Mouse (Mus musculus): ENCODE measurements around the gene Pknox2. TPM values are rescaled to one million over a fixed set of nuclear protein-coding genes. Genes with fewer than 3 reads are reported as not detected.

Gene Pknox2
- total RNA-seq, 2 experiments from 2014 or later: not detected

GRCm38 (mm10) chr9:36895009-36895693, 252.1 kb downstream of the Pknox2 start:
- ATAC-seq (replicated peaks; ENCODE audit: poor library complexity, severe bottlenecking): peak; percentile 48

GRCm38 (mm10) chr9:36894242-36894641, 253.0 kb downstream of the Pknox2 start:
- no peak for ATAC-seq (replicated peaks; ENCODE audit: poor library complexity, severe bottlenecking)

GRCm38 (mm10) chr9:36893413-36893990, 253.7 kb downstream of the Pknox2 start:
- no peak for ATAC-seq (replicated peaks; ENCODE audit: poor library complexity, severe bottlenecking)

GRCm38 (mm10) chr9:36890552-36890951, 256.7 kb downstream of the Pknox2 start:
- ATAC-seq (replicated peaks; ENCODE audit: poor library complexity, severe bottlenecking): peak; percentile 50; the same call in 1 of the 2 replicates

- ATAC-seq (replicated peaks; ENCODE audit: poor library complexity, severe bottlenecking): no peak; the same call in 1 of the 2 replicates
Observed at GRCm38 (mm10) chr9:36885237-36885636, 262.0 kb downstream of the Pknox2 start.

- ATAC-seq (replicated peaks; ENCODE audit: poor library complexity, severe bottlenecking): no peak
Observed at GRCm38 (mm10) chr9:36883569-36883968, 263.6 kb downstream of the Pknox2 start.

GRCm38 (mm10) chr9:36882034-36882745, 265.0 kb downstream of the Pknox2 start:
- ATAC-seq (replicated peaks; ENCODE audit: poor library complexity, severe bottlenecking): no peak

- no peak for ATAC-seq (replicated peaks; ENCODE audit: poor library complexity, severe bottlenecking)
Observed at GRCm38 (mm10) chr9:36881615-36882014, 265.6 kb downstream of the Pknox2 start.

GRCm38 (mm10) chr9:36876787-36877186, 270.4 kb downstream of the Pknox2 start:
- no peak for ATAC-seq (replicated peaks; ENCODE audit: poor library complexity, severe bottlenecking)

GRCm38 (mm10) chr9:36876313-36876712, 270.9 kb downstream of the Pknox2 start:
- ATAC-seq (replicated peaks; ENCODE audit: poor library complexity, severe bottlenecking): no peak

- no peak for ATAC-seq (replicated peaks; ENCODE audit: poor library complexity, severe bottlenecking)
Observed at GRCm38 (mm10) chr9:36873796-36874195, 273.4 kb downstream of the Pknox2 start.

GRCm38 (mm10) chr9:36870263-36870662, 276.9 kb downstream of the Pknox2 start:
- no peak for ATAC-seq (replicated peaks; ENCODE audit: poor library complexity, severe bottlenecking)

- no peak for ATAC-seq (replicated peaks; ENCODE audit: poor library complexity, severe bottlenecking)
Observed at GRCm38 (mm10) chr9:36868662-36869061, 278.5 kb downstream of the Pknox2 start.

- ATAC-seq (replicated peaks; ENCODE audit: poor library complexity, severe bottlenecking): no peak
Observed at GRCm38 (mm10) chr9:36864862-36865813, 282.1 kb downstream of the Pknox2 start.

GRCm38 (mm10) chr9:36863694-36864093, 283.5 kb downstream of the Pknox2 start:
- ATAC-seq (replicated peaks; ENCODE audit: poor library complexity, severe bottlenecking): no peak

- ATAC-seq (replicated peaks; ENCODE audit: poor library complexity, severe bottlenecking): no peak
Observed at GRCm38 (mm10) chr9:36862576-36862975, 284.6 kb downstream of the Pknox2 start.

GRCm38 (mm10) chr9:36858677-36859076, 288.5 kb downstream of the Pknox2 start:
- ATAC-seq (replicated peaks; ENCODE audit: poor library complexity, severe bottlenecking): no peak

- no peak for ATAC-seq (replicated peaks; ENCODE audit: poor library complexity, severe bottlenecking)
Observed at GRCm38 (mm10) chr9:36857476-36858117, 289.6 kb downstream of the Pknox2 start.

GRCm38 (mm10) chr9:36856351-36856750, 290.9 kb downstream of the Pknox2 start:
- ATAC-seq (replicated peaks; ENCODE audit: poor library complexity, severe bottlenecking): no peak

- no peak for ATAC-seq (replicated peaks; ENCODE audit: poor library complexity, severe bottlenecking)
Observed at GRCm38 (mm10) chr9:36852175-36852574, 295.0 kb downstream of the Pknox2 start.

Measured in granulocyte monocyte progenitor cell, adult 5-6 weeks (primary cell).